Mouse (Mus musculus): Measurements from ENCODE around the gene Sirt2. TPM values are rescaled to one million over a fixed set of nuclear protein-coding genes. Genes with fewer than 3 reads are reported as not detected.

Sirt2 gene
- polyA plus RNA-seq, 1 experiment: 96.2 TPM

- peak within 1 kb of the TSS; percentile 93 for H3K27ac ChIP-seq (replicated peaks; ENCODE audit: low read depth, low read length)
- no peaks in the 10 kb centered on the region for H3K4me1 ChIP-seq (ENCODE audit: control insufficient read depth, insufficient read depth, insufficient read length, low read length)
- H3K4me3 ChIP-seq (ENCODE audit: insufficient read depth, low read depth, low read length): peak within 1 kb of the TSS; percentile 83
These were observed 24.7 kb upstream of the Sirt2 start, which contains the start of the genes Mrps12 and Sars2 for GRCm38 (mm10) chr7:28741709-28742438. Gene Mrps12 (minus strand): TSS chr7:28741820. Gene Sars2 (plus strand): TSS chr7:28741992.

- Histone ChIP-seq H3K27ac (replicated peaks; ENCODE audit: low read depth, low read length) (no peak overlapping the region), H3K4me1 (ENCODE audit: control insufficient read depth, insufficient read depth, insufficient read length, low read length) (no peaks in the 10 kb centered on the region), H3K4me3 (ENCODE audit: insufficient read depth, low read depth, low read length) (no peak overlapping the region)
These were observed 16.6 kb upstream of the Sirt2 start for GRCm38 (mm10) chr7:28749935-28750334.

GRCm38 (mm10) chr7:28756079-28756478 is 10.5 kb upstream of the Sirt2 start, which contains the start of gene Ccer2:
Gene Ccer2 (plus strand): TSS chr7:28756174.
- no peak within 1 kb of the TSS for H3K27ac ChIP-seq (replicated peaks; ENCODE audit: low read depth, low read length)
- no peaks in the 10 kb centered on the region for H3K4me1 ChIP-seq (ENCODE audit: control insufficient read depth, insufficient read depth, insufficient read length, low read length)
- H3K4me3 ChIP-seq (ENCODE audit: insufficient read depth, low read depth, low read length): no peak within 1 kb of the TSS

- H3K4me1 ChIP-seq (ENCODE audit: control insufficient read depth, insufficient read depth, insufficient read length, low read length): no peaks in the 10 kb centered on the region
- no peak overlapping the region for H3K4me3 ChIP-seq (ENCODE audit: insufficient read depth, low read depth, low read length)
- H3K27ac ChIP-seq (replicated peaks; ENCODE audit: low read depth, low read length): no peak overlapping the region
These were observed 7.9 kb upstream of the Sirt2 start for GRCm38 (mm10) chr7:28758623-28759022.

DNA sequence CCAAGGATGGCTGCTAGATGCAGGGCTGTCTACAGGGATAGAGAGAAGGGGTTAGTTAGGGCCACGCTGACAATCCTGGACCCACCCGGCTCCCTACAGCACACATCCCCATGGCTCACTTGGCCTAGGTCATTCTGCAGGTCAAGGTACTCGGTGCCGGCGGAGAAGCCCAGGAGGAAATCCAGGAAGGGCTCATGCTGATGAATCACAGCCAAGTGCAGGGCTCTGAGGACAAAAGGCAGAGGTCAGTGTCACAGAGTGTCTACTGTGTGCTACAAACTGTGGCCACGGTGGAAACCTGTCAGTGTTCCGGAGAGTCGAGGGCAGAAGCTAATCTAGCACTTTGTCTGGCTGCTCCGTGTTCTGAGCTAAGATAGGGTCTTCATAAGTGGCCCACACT is 4.6 kb upstream of the Sirt2 start:
- Histone ChIP-seq H3K27ac (replicated peaks; ENCODE audit: low read depth, low read length) (no peak overlapping the region), H3K4me1 (ENCODE audit: control insufficient read depth, insufficient read depth, insufficient read length, low read length) (peaks cover 6% of the 10 kb centered on the region), H3K4me3 (ENCODE audit: insufficient read depth, low read depth, low read length) (no peak overlapping the region)

- Histone ChIP-seq H3K27ac (replicated peaks; ENCODE audit: low read depth, low read length) (no peak overlapping the region), H3K4me1 (ENCODE audit: control insufficient read depth, insufficient read depth, insufficient read length, low read length) (peaks cover 6% of the 10 kb centered on the region), H3K4me3 (ENCODE audit: insufficient read depth, low read depth, low read length) (peak overlapping the region; percentile 93)
These were observed 1.3 kb upstream of the Sirt2 start for GRCm38 (mm10) chr7:28765211-28765610.

GRCm38 (mm10) chr7:28766910-28767309 is 375 bp downstream of the Sirt2 start:
- Histone ChIP-seq H3K27ac (replicated peaks; ENCODE audit: low read depth, low read length) (no peak overlapping the region), H3K4me1 (ENCODE audit: control insufficient read depth, insufficient read depth, insufficient read length, low read length) (peaks cover 6% of the 10 kb centered on the region)

GRCm38 (mm10) chr7:28767462-28767965 is 979 bp downstream of the Sirt2 start, which contains the start of gene Nfkbib:
Gene Nfkbib (minus strand): TSS chr7:28767512.
- Histone ChIP-seq H3K4me1 (ENCODE audit: control insufficient read depth, insufficient read depth, insufficient read length, low read length) (peaks cover 6% of the 10 kb centered on the region), H3K27ac (replicated peaks; ENCODE audit: low read depth, low read length) (no peak within 1 kb of the TSS), H3K4me3 (ENCODE audit: insufficient read depth, low read depth, low read length) (peak within 1 kb of the TSS; percentile 93)

More at GRCm38 (mm10) chr7:28766910-28767309, 375 bp downstream of the Sirt2 start:
- H3K4me3 ChIP-seq (ENCODE audit: insufficient read depth, low read depth, low read length): peak overlapping the region; percentile 69

- peaks cover 6% of the 10 kb centered on the region for H3K4me1 ChIP-seq (ENCODE audit: control insufficient read depth, insufficient read depth, insufficient read length, low read length)
- no peak overlapping the region for H3K4me3 ChIP-seq (ENCODE audit: insufficient read depth, low read depth, low read length)
- no peak overlapping the region for H3K27ac ChIP-seq (replicated peaks; ENCODE audit: low read depth, low read length)
These were observed 3.0 kb downstream of the Sirt2 start for GRCm38 (mm10) chr7:28769414-28769958.

- Histone ChIP-seq H3K4me1 (ENCODE audit: control insufficient read depth, insufficient read depth, insufficient read length, low read length) (peaks cover 4% of the 10 kb centered on the region), H3K27ac (replicated peaks; ENCODE audit: low read depth, low read length) (no peak overlapping the region), H3K4me3 (ENCODE audit: insufficient read depth, low read depth, low read length) (no peak overlapping the region)
These were observed 3.8 kb downstream of the Sirt2 start for GRCm38 (mm10) chr7:28770309-28770708.

DNA sequence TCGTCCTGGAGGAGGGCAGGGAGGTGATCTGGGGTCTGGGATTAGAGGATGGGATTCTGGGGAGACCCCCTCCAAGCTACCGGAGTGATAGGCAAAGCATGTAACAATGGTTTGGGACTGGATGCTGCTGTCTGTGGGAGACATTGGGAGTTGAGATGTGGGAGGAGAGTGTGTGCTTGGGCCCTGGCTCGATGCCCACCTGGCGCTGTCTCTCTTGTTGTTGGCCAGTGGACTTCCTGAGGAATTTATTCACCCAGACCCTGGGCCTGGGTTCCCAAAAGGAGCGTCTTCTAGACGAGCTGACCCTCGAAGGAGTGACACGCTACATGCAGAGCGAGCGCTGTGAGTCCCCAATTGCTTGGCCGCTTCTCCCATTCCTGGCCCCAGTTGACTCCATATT is 5.3 kb downstream of the Sirt2 start:
- Histone ChIP-seq H3K4me3 (ENCODE audit: insufficient read depth, low read depth, low read length) (no peak overlapping the region), H3K4me1 (ENCODE audit: control insufficient read depth, insufficient read depth, insufficient read length, low read length) (no peaks in the 10 kb centered on the region), H3K27ac (replicated peaks; ENCODE audit: low read depth, low read length) (no peak overlapping the region)

GRCm38 (mm10) chr7:28773163-28773562 is 6.6 kb downstream of the Sirt2 start:
- no peak overlapping the region for H3K4me3 ChIP-seq (ENCODE audit: insufficient read depth, low read depth, low read length)
- H3K4me1 ChIP-seq (ENCODE audit: control insufficient read depth, insufficient read depth, insufficient read length, low read length): no peaks in the 10 kb centered on the region
- no peak overlapping the region for H3K27ac ChIP-seq (replicated peaks; ENCODE audit: low read depth, low read length)

DNA sequence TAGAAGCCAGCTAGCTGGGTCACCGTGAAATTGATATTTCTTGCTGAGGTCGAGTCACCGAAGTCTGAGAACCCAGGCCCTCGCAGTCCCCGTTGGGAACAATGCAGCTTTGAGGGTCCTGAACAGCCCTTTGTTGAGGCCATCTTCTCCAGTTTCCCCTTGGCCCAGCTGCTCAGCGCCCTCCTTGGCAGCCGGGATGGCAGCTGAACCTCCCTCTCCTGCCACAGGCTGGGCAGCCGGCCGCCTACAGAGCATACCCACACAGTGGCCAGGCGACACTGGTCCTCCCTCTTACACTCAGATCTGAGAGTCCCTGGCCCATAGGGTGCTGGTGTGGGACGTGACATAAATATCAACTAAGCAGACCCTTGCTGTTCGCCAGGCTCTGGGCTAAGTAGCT is 7.6 kb downstream of the Sirt2 start:
- Histone ChIP-seq H3K4me1 (ENCODE audit: control insufficient read depth, insufficient read depth, insufficient read length, low read length) (0 out of 2 replicates have a peak, but pooled peaks cover 2% of the 10 kb centered on the region), H3K27ac (replicated peaks; ENCODE audit: low read depth, low read length) (no peak overlapping the region), H3K4me3 (ENCODE audit: insufficient read depth, low read depth, low read length) (no peak overlapping the region)

DNA sequence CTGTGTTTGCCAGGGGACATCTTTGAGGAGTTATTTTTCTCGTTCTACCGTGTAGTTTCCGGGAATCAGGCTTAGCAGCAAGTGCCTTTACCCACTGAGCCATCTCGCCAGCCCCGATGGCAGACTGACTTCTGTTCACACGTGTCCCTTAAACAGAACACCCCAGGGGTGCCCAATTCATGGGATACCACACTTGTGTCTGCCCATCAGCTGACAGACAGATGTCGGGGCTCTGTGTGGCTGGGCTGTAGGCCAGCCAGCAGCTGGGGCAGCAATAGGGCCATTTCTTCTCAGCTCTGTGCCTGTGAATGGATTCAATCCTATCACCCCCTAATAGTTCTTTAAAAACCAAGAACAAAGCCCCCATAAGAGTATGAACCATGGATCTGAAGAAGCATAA is 8.6 kb downstream of the Sirt2 start:
- H3K4me1 ChIP-seq (ENCODE audit: control insufficient read depth, insufficient read depth, insufficient read length, low read length): 0 out of 2 replicates have a peak, but pooled peaks cover 2% of the 10 kb centered on the region
- no peak overlapping the region for H3K27ac ChIP-seq (replicated peaks; ENCODE audit: low read depth, low read length)
- H3K4me3 ChIP-seq (ENCODE audit: insufficient read depth, low read depth, low read length): no peak overlapping the region

DNA sequence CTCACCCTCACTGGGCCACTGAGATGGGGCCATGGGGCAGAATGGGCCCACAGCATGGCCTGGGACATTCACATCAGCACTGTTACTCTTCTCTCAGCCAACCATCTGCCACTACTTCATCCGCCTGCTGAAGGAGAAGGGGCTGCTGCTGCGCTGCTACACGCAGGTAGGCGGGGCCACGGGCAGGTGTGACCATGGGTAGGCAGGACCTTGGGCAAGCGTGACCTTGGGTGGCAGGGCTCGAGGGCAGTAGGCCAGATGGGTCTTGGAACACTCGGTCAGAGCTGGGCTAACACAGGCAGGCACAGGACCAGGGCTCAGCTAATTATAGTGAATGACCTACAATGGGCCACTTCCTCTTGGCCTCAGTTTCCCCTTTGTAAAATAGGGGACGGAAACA is 12.3 kb downstream of the Sirt2 start:
- Histone ChIP-seq H3K27ac (replicated peaks; ENCODE audit: low read depth, low read length) (no peak overlapping the region), H3K4me3 (ENCODE audit: insufficient read depth, low read depth, low read length) (no peak overlapping the region), H3K4me1 (ENCODE audit: control insufficient read depth, insufficient read depth, insufficient read length, low read length) (0 out of 2 replicates have a peak, but pooled peaks cover 2% of the 10 kb centered on the region)
